Mouse (Mus musculus) heart, embryonic 16.5 days (tissue): ENCODE results near the gene Cplx3. TPM values are rescaled to one million over a fixed set of nuclear protein-coding genes. Genes with fewer than 3 reads are reported as not detected.

Experiments used
- ATAC-seq: fragments of 200-750 bp; cut with Nextera tagmentation; replicated peaks from 2 replicates; pipeline ENCODE4 v1.8.0; 2017; ENCODE audit warnings: moderate number of reproducible peaks; ENCODE audit not compliant: insufficient read depth, low FRiP score; ENCODE audit errors: extremely low read depth
- H3K27ac ChIP-seq: fragments of 300-500 bp; sonication (generic); 2 replicates; pipeline ENCODE4 v1.5.1; 2014; ENCODE audit warnings: mild to moderate bottlenecking, low read length, control low read depth, moderate library complexity
- H3K27me3 ChIP-seq: fragments of 300-500 bp; sonication (generic); 2 replicates; pipeline ENCODE4 v1.6.1; 2014; ENCODE audit warnings: low read length, mixed read lengths; ENCODE audit not compliant: control insufficient read depth, insufficient read depth
- H3K36me3 ChIP-seq: fragments of 300-500 bp; sonication (generic); 2 replicates; pipeline ENCODE4 v1.6.1; 2014; ENCODE audit not compliant: control insufficient read depth, insufficient read depth
- H3K4me1 ChIP-seq: fragments of 300-500 bp; sonication (generic); 2 replicates; pipeline ENCODE4 v1.6.1; 2014; ENCODE audit warnings: low read length, mixed read lengths; ENCODE audit not compliant: control insufficient read depth, insufficient read depth
- H3K4me2 ChIP-seq: fragments of 300-500 bp; sonication (generic); 2 replicates; pipeline ENCODE4 v1.6.1; 2014; ENCODE audit warnings: low read depth, mild to moderate bottlenecking, control low read depth, low read length
- H3K4me3 ChIP-seq: fragments of 300-500 bp; sonication (generic); 2 replicates; pipeline ENCODE4 v1.5.1; 2014; ENCODE audit warnings: mild to moderate bottlenecking, control low read depth, low read length
- H3K9ac ChIP-seq: fragments of 300-500 bp; sonication (generic); 2 replicates; pipeline ENCODE4 v1.6.1; 2014; ENCODE audit warnings: low read length, control low read depth
- H3K9me3 ChIP-seq: fragments of 300-500 bp; sonication (generic); replicated peaks from 2 replicates; pipeline ENCODE4 v1.6.1; 2016; ENCODE audit warnings: low read length; ENCODE audit not compliant: control insufficient read depth
- WGBS: fragments of 180-500 bp; shearing (Covaris S2); extraction: QIAGEN DNeasy Blood & Tissue Kit; methylation state at CpG from one replicate; pipeline ENCODE4 v1.1.7; 2014; 5-methylcytosine and 5-hydroxymethylcytosine counted together
- polyA plus RNA-seq: library from polyadenylated mRNA; unstranded; fragments of >200 nt; fragmentation: Nextera tagmentation; extraction: Ambion mirVana; gene quantifications from 2 replicates; pipeline ENCODE4 v1.2.1, GENCODE M21; 2015

The Cplx3 gene
- polyA plus RNA-seq, 1 experiment from 2014 or later, result not detected

DNA sequence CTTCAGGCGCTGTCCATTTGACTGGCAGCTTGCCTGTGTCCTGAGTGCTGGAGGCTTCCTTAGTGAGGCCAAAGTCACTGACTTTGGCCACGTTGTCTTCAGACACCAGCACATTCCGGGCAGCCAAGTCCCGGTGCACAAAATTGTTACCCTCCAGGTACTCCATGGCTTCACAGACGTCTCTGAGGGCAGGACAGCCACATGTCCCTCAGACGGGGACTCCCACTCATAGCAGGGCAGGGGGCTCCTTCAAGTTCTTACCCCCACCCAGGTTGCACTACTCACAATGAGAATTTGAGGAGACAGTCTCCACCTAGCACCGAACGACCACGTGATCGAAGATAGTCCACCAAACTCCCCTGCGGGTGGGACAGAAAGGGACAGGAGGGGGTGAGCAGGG lies 21.8 kb upstream of the Cplx3 start:
- Histone ChIP-seq H3K36me3 (peaks cover 35% of the 10 kb centered on the region), H3K27me3 (no peaks in the 10 kb centered on the region), H3K9me3 (no peaks in the 10 kb centered on the region), H3K27ac (no peak overlapping the region), H3K9ac (no peak overlapping the region), H3K4me2 (no peak overlapping the region), H3K4me1 (no peaks in the 10 kb centered on the region), H3K4me3 (no peak overlapping the region)
- WGBS, result 89% methylated on average over 11 of the region's 11 CpGs
- ATAC-seq, result no peak

DNA sequence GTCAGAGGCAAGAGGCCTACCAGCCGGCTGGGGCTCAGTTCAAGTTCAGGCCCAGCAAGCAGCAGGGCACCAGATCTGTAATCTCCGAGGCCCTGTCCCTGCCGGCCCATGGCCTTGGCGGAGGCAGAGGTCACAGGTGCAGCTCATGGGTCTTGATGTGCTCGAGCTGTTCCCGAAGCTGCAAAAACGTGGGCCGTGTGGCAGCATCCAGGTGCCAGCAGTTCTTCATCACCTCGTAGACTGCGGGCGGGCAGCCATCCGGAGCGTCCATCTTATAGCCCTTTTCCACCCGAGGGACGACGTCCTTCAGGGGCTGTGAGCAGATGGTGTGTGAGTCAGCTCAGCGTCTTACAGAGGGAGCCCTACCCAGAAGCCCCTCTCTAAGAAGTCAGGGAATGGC lies 21.1 kb upstream of the Cplx3 start:
- ATAC-seq, result no peak
- Histone ChIP-seq H3K4me1 (no peaks in the 10 kb centered on the region), H3K9ac (no peak overlapping the region), H3K27ac (no peak overlapping the region), H3K9me3 (no peaks in the 10 kb centered on the region), H3K27me3 (no peaks in the 10 kb centered on the region), H3K4me2 (no peak overlapping the region), H3K36me3 (peaks cover 35% of the 10 kb centered on the region), H3K4me3 (no peak overlapping the region)
- 90% methylated on average over 17 of the region's 17 CpGs for WGBS

DNA sequence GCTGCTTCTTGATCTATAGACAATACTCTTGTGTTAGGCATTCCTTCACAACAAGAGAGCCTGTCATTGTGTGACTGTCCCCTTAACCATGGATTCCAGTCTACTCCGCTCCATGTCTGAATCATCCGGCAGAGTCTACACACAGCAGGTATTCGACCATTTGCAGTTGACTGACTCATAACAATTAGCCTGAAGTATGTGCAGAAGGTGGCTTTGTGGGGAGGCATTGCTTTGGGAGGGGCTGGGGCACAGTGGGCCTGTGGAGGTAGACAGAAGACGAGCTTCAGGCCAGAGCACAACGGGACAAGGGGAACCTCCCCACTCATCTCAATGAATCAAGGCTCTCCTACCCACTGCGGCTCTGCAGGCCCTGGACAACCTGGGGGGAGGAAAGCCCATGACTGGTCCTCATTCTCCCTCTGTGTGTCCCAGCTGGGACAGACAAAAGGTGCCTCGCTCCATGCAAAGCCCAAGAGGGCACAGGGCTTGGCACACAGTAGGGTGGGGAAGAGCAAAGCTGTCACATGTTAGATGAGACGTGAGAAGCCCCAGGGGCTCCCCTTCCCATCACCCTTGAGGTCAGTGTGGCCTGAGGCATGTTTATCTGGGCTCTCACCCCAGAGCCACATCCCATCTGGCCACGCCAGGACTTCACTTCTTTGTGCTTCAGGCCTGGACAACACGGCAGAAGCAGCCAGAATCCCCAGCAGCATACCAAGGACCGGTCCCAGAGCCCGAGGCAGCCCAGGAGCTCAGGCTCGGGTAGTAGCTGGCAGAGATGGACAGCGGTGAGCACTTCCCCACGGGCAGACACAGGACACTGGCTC lies 19.8 kb upstream of the Cplx3 start:
- ATAC-seq, result no peak
- no peak overlapping the region for H3K4me3 ChIP-seq
- H3K4me1 ChIP-seq, result no peaks in the 10 kb centered on the region
- 80% methylated on average over 15 of the region's 15 CpGs for whole genome bisulfite sequencing
- H3K4me2 ChIP-seq, result no peak overlapping the region
- no peaks in the 10 kb centered on the region for H3K27me3 ChIP-seq
- H3K27ac ChIP-seq, result no peak overlapping the region
- H3K9me3 ChIP-seq, result no peaks in the 10 kb centered on the region
- H3K9ac ChIP-seq, result no peak overlapping the region
- peaks cover 35% of the 10 kb centered on the region for H3K36me3 ChIP-seq

DNA sequence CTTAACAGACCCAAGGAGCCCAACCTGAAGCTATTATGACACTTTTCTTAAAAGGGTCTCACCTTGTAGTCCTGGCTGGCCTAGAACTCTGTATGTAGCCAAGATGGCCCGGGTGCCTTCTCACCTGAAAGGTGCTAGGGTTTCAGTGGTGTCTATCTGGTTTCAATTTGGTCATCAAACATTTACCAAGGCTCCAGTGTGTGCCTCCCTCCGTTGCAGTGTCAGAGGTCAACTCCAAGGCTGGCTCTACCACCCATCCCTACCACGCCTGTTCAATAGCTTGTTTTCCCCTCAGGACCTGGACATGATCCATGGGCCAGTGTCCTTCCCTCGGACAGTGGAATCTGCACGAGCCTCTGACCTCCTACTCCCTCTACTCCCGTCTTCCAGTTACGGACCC lies 18.2 kb upstream of the Cplx3 start:
- H3K27ac ChIP-seq, result no peak overlapping the region
- H3K4me2 ChIP-seq, result no peak overlapping the region
- peaks cover 30% of the 10 kb centered on the region for H3K36me3 ChIP-seq
- ATAC-seq, result no peak
- H3K27me3 ChIP-seq, result no peaks in the 10 kb centered on the region
- WGBS, result 80% methylated on average over 7 of the region's 7 CpGs
- no peaks in the 10 kb centered on the region for H3K9me3 ChIP-seq
- no peak overlapping the region for H3K4me3 ChIP-seq
- no peaks in the 10 kb centered on the region for H3K4me1 ChIP-seq
- H3K9ac ChIP-seq, result no peak overlapping the region

DNA sequence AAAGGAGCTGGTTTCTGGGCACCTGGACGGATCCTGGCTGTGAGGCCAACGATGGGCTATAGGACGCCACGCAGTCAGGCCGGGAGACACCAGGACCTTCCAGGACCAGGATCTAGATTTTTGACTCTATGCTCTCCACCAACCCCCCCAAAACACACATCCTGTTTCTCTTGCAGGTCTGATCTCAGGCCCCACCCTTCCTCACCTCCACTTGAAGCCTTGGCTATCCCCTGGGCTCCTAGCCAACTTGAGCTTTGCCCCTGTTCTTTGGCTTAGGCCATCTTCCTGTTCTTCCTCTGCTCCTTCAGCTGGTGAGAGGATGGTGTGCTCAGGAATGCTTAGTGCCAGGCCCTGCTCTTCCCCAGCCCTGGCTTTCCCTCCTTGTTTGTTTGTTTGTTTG lies 14.6 kb upstream of the Cplx3 start, which contains the start of gene Lman1l:
TSS of gene Lman1l (minus strand) at position 101 of the 400 bp plus-strand sequence.
- H3K4me3 ChIP-seq, result no peak within 1 kb of the TSS
- no peaks in the 10 kb centered on the region for H3K27me3 ChIP-seq
- no peaks in the 10 kb centered on the region; the same call in none of the 2 replicates for H3K36me3 ChIP-seq
- H3K27ac ChIP-seq, result no peak within 1 kb of the TSS
- H3K4me2 ChIP-seq, result no peak within 1 kb of the TSS
- no peak within 1 kb of the TSS for H3K9ac ChIP-seq
- 88% methylated on average over 5 of the region's 5 CpGs for WGBS
- no peaks in the 10 kb centered on the region for H3K4me1 ChIP-seq
- no peaks in the 10 kb centered on the region for H3K9me3 ChIP-seq
- no peak for ATAC-seq

DNA sequence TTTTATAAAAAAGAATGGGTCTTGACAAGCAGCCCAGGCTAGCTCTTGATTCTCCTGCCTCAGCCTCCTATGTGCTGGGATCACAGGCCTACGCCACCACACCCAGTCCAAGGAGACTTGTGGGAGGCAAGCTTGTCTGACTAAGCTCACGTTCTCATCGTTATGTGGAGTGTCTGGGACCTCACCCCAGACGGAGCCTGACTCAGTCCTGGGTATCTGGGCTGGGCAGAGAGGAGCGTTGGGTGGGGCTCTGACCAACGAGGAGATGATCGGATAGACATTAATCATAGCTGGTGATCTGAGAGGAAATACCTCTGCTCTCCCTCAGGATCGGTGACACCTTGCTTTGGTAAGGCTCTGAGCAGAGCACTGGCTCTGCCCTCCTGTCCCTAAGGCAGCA lies 12.8 kb upstream of the Cplx3 start:
- 64% methylated on average over 8 of the region's 8 CpGs for WGBS
- Histone ChIP-seq H3K27ac (no peak overlapping the region), H3K4me1 (no peaks in the 10 kb centered on the region), H3K9ac (no peak overlapping the region), H3K9me3 (no peaks in the 10 kb centered on the region), H3K36me3 (no peaks in the 10 kb centered on the region), H3K4me2 (no peak overlapping the region), H3K4me3 (no peak overlapping the region), H3K27me3 (no peaks in the 10 kb centered on the region)
- no peak for ATAC-seq

DNA sequence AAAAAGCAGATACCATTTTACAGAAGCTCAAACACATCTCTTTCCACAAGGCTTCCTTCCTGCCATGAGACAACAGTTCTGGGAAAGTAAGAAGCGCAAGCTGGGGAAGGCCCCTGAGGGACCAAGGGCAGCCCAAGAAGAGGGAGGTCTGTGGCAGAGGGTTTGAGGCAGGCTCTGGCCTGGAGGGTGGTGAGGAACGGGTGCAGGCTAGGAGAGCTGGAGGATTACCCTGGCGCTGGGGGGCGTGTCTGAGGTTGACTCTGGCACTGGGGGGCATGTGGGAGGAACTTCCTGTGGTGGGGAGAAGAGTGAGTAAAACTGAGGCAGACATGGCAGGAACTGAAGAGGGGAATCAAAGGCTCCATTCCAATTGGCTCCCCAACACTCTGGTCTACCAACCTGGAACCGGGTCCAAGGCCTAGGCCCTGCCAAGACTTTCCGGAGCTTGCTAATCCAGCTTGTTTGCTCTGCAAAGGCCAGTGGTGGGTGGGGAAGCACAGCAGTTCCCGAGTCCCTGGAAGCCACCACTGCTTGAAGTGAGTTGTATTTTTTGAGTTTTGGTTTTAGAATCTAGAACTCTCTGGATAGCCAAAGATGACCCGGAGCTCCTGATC lies 11.6 kb upstream of the Cplx3 start:
- Histone ChIP-seq H3K4me1 (no peaks in the 10 kb centered on the region), H3K36me3 (no peaks in the 10 kb centered on the region), H3K9ac (no peak overlapping the region), H3K27me3 (no peaks in the 10 kb centered on the region), H3K9me3 (no peaks in the 10 kb centered on the region), H3K4me3 (no peak overlapping the region), H3K4me2 (no peak overlapping the region), H3K27ac (no peak overlapping the region)
- 72% methylated on average over 8 of the region's 8 CpGs for WGBS
- no peak for ATAC-seq

DNA sequence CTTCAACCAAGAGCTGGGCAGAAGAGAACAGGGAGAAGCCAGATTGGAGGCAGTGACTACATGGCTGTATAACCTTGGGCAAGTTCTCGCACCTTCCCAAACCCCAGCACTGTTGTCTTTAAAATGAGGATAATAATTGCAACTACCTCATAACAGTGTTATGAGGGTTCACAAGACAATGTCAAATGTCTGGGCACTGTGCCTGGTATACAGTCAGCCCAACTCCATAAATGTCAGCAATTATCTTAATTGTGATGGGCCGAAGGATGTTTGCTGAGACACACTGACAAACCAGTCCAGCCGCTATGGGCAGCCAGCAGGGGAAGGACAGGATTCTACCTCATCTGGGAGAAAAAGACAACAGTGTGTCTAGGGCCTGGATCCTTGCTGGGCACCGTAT lies 8.7 kb upstream of the Cplx3 start:
- Histone ChIP-seq H3K36me3 (no peaks in the 10 kb centered on the region), H3K9ac (no peak overlapping the region), H3K4me3 (no peak overlapping the region), H3K4me2 (no peak overlapping the region), H3K4me1 (no peaks in the 10 kb centered on the region), H3K27me3 (no peaks in the 10 kb centered on the region), H3K9me3 (no peaks in the 10 kb centered on the region), H3K27ac (no peak overlapping the region)
- 62% methylated on average over 4 of the region's 4 CpGs for WGBS
- no peak for ATAC-seq

DNA sequence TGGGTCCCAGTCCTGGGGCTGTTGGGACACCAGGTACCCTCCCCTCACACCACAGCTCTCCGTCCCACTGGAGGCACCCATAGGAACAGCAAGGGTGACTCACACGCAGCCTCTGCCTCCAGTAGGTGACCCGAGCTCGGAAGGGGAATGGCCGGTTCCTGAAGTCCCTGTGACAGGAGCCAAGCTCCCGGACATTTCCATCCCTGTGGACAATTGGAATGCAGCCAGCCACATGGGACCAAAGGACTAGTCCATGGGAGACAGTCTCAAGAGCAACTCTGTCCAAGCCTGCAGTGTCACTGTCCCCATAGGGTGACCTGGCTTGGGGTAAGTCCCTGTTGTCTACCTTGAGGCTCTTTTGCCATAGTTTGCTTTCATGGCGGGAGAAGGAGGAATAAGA lies 7.9 kb upstream of the Cplx3 start:
- Histone ChIP-seq H3K4me2 (no peak overlapping the region), H3K4me3 (no peak overlapping the region), H3K9ac (no peak overlapping the region), H3K36me3 (no peaks in the 10 kb centered on the region), H3K27ac (no peak overlapping the region), H3K4me1 (no peaks in the 10 kb centered on the region), H3K9me3 (no peaks in the 10 kb centered on the region), H3K27me3 (no peaks in the 10 kb centered on the region)
- ATAC-seq, result no peak; the same call in 1 of the 2 replicates
- WGBS, result 63% methylated on average over 7 of the region's 7 CpGs
